Mouse (Mus musculus): ENCODE measurements around the gene Hist2h3c1.
"Not testable (repeated sequence)": the region's sequence is repeated elsewhere in the genome, so short reads cannot be mapped to it uniquely, and the experiment has no call there.

Hist2h3c1 gene

GRCm38 (mm10) chr3:96246427-96246856 lies at the start of gene Hist2h3c1:
Hist2h3c1 (plus strand) TSS chr3:96246685.
- not testable (repeated sequence) for DNase-seq

GRCm38 (mm10) chr3:96197129-96197749 lies 49.2 kb upstream of the Hist2h3c1 start:
- peak; percentile 88 to 90 for DNase-seq

DNA sequence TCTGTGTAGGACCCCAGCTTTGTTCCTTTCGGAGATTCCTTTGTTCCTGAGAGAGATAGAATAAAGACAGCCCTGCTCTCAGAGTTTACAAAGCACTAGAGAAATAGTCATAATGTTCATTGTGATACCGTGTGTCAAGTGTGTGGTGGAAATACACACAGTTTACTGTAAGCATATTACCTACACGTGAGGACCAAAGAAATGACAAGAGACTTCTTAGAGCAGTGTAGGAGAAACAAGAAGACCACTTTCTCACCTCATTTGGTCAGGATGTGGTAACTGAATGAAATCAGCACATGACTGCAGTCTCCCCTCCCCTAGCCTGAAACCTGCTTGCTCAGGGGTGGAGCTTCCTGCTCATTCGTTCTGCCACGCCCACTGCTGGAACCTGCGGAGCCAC lies 48.3 kb upstream of the Hist2h3c1 start:
- peak in 1 of 2 experiments; percentile 34 for DNase-seq

DNA sequence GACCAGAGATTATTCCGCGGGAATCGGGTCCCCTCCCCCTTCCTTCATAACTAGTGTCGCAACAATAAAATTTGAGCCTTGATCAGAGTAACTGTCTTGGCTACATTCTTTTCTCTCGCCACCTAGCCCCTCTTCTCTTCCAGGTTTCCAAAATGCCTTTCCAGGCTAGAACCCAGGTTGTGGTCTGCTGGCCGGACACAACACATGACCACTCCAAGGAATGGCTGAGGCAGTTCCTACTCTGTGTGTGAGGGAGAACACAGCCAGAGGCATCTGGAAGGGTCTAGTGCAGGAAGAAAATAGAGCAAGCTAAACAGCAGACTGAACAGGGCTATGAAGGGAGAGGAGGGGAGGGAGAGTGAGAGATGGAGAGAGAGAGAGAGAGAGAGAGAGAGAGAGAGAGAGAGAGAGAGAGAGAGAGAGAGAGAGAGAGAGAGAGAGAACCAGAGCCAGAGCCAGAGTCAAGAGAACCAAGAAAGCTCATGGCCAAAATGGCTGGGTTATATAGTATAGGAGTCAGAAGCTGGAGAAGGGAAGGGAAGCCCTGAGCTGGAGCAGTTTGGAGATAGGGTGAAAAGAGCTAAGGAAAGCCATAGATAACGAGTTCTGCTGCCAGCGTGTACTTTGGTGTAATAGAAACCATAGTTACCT lies 47.8 kb upstream of the Hist2h3c1 start:
- DNase-seq, result not testable (repeated sequence)

DNA sequence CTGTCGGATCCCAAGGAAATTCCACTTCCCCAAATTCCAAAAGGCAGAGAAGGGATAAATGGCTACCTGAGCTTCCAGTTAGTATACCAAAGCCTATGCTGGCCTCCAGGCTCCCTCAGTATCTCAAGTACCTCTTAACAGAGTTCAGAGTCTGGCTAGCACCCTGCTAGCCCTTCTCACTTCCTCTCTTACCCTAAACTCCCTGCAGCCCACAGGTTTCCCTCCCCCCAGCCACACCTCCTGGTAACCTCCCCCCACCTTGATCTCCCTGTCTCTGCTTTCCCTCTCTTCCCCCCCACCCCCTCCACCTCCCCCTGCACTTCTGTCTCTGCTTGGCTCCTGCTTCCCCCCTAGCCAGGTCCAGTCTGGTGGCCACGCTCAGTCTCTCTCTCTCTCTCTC lies 46.8 kb upstream of the Hist2h3c1 start:
- no peak for DNase-seq

DNA sequence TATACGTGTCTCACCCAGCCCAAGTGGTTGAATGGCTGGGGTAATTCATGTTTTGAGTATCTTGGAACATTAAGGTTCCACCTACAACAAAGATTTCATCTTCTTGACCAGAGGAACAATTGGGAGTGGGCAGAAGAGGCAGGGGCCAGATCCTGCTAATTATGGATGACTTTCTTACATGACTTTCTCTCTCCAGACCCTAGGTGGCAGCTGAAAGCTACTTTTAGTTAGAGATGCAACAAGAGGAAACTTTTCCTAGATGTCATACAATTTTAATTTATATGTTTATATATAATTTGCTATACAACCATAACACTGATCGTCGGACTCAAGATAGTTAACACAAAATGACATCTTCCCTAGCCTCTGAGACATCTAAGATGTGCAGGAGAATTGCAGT lies 38.7 kb upstream of the Hist2h3c1 start:
- no peak for DNase-seq

DNA sequence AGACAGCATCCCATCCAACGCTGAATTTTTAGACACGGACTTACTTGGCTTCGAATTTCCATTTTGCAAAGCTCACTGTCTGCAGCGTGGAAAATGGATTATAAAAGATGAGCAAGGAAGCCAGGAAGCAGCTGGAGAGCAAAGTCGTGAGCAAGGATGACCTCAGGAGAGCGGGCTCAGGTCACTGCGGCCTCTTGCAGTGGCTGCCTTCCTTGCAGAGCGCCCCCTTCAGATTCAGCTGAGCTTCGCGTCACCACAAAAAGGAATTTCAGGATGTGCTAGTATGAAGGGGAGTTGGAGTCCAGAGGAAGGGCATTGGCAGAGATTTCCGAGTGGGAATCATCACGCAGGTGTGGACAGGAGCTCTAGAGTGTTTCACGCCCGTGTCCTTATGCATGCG lies 37.2 kb upstream of the Hist2h3c1 start:
- no peak for DNase-seq

DNA sequence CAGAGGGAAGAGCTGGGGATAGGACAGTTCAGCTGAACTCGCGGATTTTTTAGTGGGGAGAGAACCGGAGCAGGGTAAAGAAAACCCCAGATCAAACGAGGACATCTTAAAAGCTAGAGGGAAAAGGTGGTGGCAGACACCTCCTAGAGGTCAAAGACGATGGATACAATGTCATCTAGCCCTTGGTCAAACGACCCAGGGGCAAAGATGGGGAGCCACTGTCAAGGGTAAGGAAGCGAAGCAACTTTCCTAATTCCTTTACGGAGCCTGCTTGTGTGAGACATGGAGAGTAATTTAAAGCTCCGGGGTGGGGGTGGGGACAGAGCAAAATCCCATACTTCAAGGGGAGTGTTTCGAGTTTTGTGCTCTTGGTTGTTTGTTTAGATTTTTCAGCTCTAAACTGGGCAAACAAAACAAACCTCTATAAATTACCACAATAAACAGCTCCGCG lies 27.3 kb upstream of the Hist2h3c1 start:
- DNase-seq, result peak in 1 of 2 experiments; percentile 37

GRCm38 (mm10) chr3:96219661-96220130 lies 26.8 kb upstream of the Hist2h3c1 start, which contains the start of the genes Bola1 and Hist2h2ab:
Bola1 (minus strand) TSS chr3:96219709.
Hist2h2ab (plus strand) TSS chr3:96219865.
- DNase-seq, result peak; percentile 71 to 90

DNA sequence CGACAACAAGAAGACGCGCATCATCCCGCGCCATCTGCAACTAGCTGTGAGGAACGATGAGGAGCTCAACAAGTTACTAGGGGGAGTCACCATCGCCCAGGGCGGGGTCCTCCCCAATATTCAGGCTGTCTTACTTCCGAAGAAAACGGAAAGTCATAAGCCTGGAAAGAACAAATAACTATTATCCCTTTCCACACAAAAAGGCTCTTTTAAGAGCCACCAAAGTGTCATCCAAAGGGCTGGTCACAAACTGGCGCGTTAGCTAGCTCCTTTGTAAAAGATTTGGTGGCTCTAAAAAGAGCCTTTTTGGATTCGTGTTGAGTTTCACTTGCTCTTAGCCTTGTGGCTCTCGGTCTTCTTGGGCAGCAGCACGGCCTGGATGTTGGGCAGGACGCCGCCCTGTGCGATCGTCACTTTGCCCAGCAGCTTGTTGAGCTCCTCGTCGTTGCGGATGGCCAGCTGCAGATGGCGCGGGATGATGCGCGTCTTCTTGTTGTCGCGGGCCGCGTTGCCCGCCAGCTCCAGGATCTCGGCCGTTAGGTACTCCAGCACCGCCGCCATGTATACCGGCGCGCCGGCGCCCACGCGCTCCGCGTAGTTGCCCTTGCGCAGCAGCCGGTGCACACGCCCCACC lies 26.2 kb upstream of the Hist2h3c1 start:
- not testable (repeated sequence) for DNase-seq

DNA sequence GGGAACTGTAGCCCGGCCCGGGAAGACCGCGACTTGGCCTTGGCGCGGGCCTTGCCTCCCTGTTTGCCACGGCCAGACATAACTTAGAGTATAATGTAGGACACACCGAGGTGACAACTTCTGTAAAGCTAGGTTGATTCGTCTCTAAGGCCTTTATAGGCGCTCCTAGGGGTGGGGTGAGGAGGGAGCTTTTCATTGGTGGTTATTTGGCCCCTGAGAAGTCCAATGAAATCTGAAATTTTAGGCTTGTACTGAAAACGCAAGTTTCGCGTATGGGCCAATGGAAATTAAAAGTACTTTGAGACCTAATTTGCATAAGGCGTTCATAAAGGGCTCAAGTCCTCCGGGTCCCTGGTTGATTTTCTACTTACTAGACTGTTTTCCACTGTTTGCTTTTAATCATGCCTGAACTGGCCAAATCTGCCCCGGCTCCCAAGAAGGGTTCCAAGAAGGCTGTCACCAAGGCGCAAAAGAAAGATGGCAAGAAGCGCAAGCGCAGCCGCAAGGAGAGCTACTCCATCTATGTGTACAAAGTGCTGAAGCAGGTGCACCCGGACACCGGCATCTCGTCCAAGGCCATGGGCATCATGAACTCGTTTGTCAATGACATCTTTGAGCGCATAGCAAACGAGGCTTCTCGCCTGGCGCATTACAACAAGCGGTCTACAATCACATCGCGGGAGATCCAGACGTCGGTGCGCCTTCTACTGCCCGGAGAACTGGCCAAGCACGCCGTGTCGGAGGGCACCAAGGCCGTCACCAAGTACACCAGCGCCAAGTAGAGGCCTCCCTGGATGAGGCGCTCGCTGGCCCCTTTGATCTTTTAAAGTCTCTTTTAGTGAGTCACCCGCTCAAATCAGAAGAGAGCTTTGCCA lies 25.5 kb upstream of the Hist2h3c1 start, which contains the start of the genes Hist2h2ac and Hist2h2be:
TSS of gene Hist2h2ac (minus strand) at position 116 of the 875 bp plus-strand sequence.
TSS of gene Hist2h2be (plus strand) at position 355 of the 875 bp plus-strand sequence.
- DNase-seq, result peak; percentile 94 to 96

DNA sequence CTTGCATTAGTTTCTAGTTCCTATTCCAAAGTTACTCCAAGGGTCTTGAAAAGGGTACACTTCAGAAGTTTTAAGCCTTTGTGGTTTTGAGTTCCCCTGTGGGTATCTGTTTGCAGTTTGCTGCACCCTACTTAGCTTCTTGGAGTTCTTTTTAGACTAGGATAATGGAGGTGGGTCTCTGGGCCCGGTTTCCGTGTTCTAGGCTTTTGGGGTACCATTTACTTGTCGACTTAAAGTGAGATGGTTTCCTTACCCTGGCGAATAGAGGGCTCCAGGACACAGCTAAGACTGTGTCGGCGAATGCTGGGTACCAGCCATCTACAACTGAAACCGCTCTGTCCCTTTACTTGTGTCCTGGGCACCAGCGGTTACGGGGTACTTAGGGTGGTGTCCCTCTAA lies 24.8 kb upstream of the Hist2h3c1 start:
- DNase-seq, result no peak

- no peak for DNase-seq
These were observed 23.7 kb upstream of the Hist2h3c1 start for GRCm38 (mm10) chr3:96222774-96223173.

- no peak for DNase-seq
These were observed 21.1 kb upstream of the Hist2h3c1 start for GRCm38 (mm10) chr3:96225421-96225820.

- no peak for DNase-seq
These were observed 19.5 kb upstream of the Hist2h3c1 start for GRCm38 (mm10) chr3:96226695-96227648.

GRCm38 (mm10) chr3:96228828-96229227 lies 17.7 kb upstream of the Hist2h3c1 start:
- no peak for DNase-seq

GRCm38 (mm10) chr3:96230404-96230803 lies 16.1 kb upstream of the Hist2h3c1 start:
- DNase-seq, result no peak

DNA sequence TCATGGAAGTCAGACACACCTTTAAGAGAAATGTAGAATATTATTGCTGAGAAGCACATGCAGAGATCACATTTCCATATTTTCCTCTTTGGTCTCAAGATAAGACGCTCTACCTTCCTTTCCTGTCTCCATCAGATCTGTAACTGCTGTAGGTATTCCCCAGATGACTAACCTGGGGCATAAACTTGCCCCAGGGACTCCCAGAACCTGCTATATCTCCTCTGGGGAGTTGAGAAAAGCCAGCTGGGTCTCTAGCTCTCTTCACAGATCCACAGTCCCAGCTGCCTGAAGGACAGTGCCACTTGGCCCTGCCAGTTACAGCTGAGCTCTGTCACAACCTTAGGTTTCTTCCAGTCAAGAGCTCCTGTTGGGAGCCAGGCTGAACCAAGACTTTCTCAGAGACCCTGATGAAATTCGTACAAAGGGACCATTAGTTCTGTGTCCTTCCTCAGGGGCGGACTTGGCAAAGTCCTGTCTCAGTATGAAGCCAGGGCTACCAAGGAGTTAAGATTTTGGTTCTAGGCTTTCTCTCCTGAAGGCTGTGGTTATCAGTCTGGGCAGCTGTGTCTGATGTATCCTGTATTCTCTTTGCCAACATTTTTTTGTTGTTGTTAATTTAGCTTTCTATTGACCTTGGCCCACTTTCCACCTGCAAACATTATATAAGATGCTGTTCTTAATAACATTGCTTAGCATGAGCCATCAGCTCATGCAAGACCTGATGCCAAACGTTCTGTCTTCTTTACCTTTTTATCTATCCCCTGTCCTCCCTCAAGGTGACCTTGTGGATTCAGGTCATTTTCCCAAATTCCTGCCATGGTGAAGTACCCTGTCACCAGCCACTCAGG lies 15.4 kb upstream of the Hist2h3c1 start:
- DNase-seq, result no peak

DNA sequence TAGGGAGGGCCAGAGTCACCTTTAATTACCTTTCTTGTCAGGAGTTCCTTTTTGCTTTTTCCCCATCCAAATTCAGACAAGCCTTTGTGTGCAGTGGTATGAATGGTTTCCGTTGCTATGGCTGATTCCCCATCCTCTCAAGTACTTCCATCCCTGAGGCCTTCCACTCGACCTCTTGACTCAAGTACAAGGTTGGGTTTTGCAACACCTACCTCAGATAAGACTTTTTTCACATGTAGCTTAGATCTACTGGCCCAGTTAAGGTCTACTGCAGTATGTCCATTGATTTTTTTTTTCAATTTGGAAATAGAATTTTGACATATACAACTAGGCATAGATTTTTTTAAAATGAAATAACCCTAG lies 14.7 kb upstream of the Hist2h3c1 start:
- DNase-seq, result no peak

- no peak for DNase-seq
These were observed 11.6 kb upstream of the Hist2h3c1 start for GRCm38 (mm10) chr3:96234914-96235313.
